Mouse (Mus musculus) gastrocnemius, adult 18-20 months (tissue): ENCODE measurements around the gene Tarbp2. TPM values are rescaled to one million over a fixed set of nuclear protein-coding genes. Genes with fewer than 3 reads are reported as not detected.

ENCODE experiments used
- DNase-seq: peaks from one replicate; pipeline ENCODE4 v3.0.0; 2021; ENCODE audit warnings: low spot score
- total RNA-seq, 2 experiments: library from RNA; stranded (reverse); gene quantifications; 2 replicates each; pipeline ENCODE4 v1.2.3; 2021

Gene Tarbp2
- total RNA-seq, 2 experiments from 2014 or later, result 28.2 to 33.3 TPM

- DNase-seq, result peak; percentile 67
Observed at GRCm38 (mm10) chr15:102524892-102525485, 7.0 kb downstream of the Tarbp2 start, which contains the start of gene Npff. Gene Npff, minus strand, starts transcription at chr15:102524942.

- no peak for DNase-seq
Observed at GRCm38 (mm10) chr15:102526111-102527002, 8.4 kb downstream of the Tarbp2 start.

- DNase-seq, result no peak
Observed at GRCm38 (mm10) chr15:102527936-102528335, 9.9 kb downstream of the Tarbp2 start.

GRCm38 (mm10) chr15:102528396-102528795 is 10.4 kb downstream of the Tarbp2 start:
- no peak for DNase-seq

- no peak for DNase-seq
Observed at GRCm38 (mm10) chr15:102530566-102530965, 12.6 kb downstream of the Tarbp2 start.

GRCm38 (mm10) chr15:102531586-102531985 is 13.6 kb downstream of the Tarbp2 start:
- DNase-seq, result no peak

GRCm38 (mm10) chr15:102532106-102532900 is 14.3 kb downstream of the Tarbp2 start:
- DNase-seq, result no peak

- DNase-seq, result no peak
Observed at GRCm38 (mm10) chr15:102533926-102534325, 15.9 kb downstream of the Tarbp2 start.

GRCm38 (mm10) chr15:102544801-102545200 is 26.8 kb downstream of the Tarbp2 start:
- no peak for DNase-seq

- no peak for DNase-seq
Observed at GRCm38 (mm10) chr15:102546246-102546645, 28.3 kb downstream of the Tarbp2 start.

GRCm38 (mm10) chr15:102546677-102547427 is 28.9 kb downstream of the Tarbp2 start:
- peak; percentile 62 for DNase-seq

- DNase-seq, result no peak
Observed at GRCm38 (mm10) chr15:102547478-102547877, 29.5 kb downstream of the Tarbp2 start.

GRCm38 (mm10) chr15:102552599-102552998 is 34.6 kb downstream of the Tarbp2 start:
- no peak for DNase-seq

GRCm38 (mm10) chr15:102555581-102555980 is 37.6 kb downstream of the Tarbp2 start:
- DNase-seq, result no peak

GRCm38 (mm10) chr15:102557580-102557979 is 39.6 kb downstream of the Tarbp2 start:
- DNase-seq, result no peak

- no peak for DNase-seq
Observed at GRCm38 (mm10) chr15:102562491-102562890, 44.5 kb downstream of the Tarbp2 start.

- DNase-seq, result no peak
Observed at GRCm38 (mm10) chr15:102563061-102563460, 45.1 kb downstream of the Tarbp2 start.

- no peak for DNase-seq
Observed at GRCm38 (mm10) chr15:102563681-102564080, 45.7 kb downstream of the Tarbp2 start.

GRCm38 (mm10) chr15:102567849-102568248 is 49.9 kb downstream of the Tarbp2 start:
- DNase-seq, result no peak

GRCm38 (mm10) chr15:102572081-102572480 is 54.1 kb downstream of the Tarbp2 start:
- DNase-seq, result no peak
